Mouse (Mus musculus) forebrain, embryonic 12.5 days (tissue): ENCODE measurements around the gene Cga. TPM values are rescaled to one million over a fixed set of nuclear protein-coding genes. Genes with fewer than 3 reads are reported as not detected.
A peak's percentile ranks its signal among the peaks of the same experiment; 100 is the strongest.

Experiments used
- ATAC-seq: fragments of 200-750 bp; cut with Nextera tagmentation; 2 replicates; pipeline ENCODE4 v1.8.0; 2017; ENCODE audit warnings: moderate TSS enrichment; ENCODE audit not compliant: low FRiP score
- H3K27ac ChIP-seq: fragments of 300-500 bp; sonication (generic); 2 replicates; pipeline ENCODE4 v1.5.1; 2016; ENCODE audit warnings: mild to moderate bottlenecking
- H3K27me3 ChIP-seq: fragments of 300-500 bp; sonication (generic); 2 replicates; pipeline ENCODE4 v1.6.1; 2016; ENCODE audit warnings: mild to moderate bottlenecking
- H3K36me3 ChIP-seq: fragments of 300-500 bp; sonication (generic); replicated peaks from 2 replicates; pipeline ENCODE4 v1.6.1; 2016; ENCODE audit warnings: mild to moderate bottlenecking
- H3K4me1 ChIP-seq: fragments of 300-500 bp; sonication (generic); 2 replicates; pipeline ENCODE4 v1.6.1; 2016
- H3K4me2 ChIP-seq: fragments of 300-500 bp; sonication (generic); 2 replicates; pipeline ENCODE4 v1.6.1; 2016; ENCODE audit warnings: mild to moderate bottlenecking, moderate library complexity
- H3K4me3 ChIP-seq: fragments of 300-500 bp; sonication (generic); replicated peaks from 2 replicates; pipeline ENCODE4 v1.5.1; 2016; ENCODE audit warnings: mild to moderate bottlenecking
- H3K9ac ChIP-seq: fragments of 300-500 bp; sonication (generic); 2 replicates; pipeline ENCODE4 v1.6.1; 2016; ENCODE audit warnings: mild to moderate bottlenecking
- H3K9me3 ChIP-seq: fragments of 300-500 bp; sonication (generic); 2 replicates; pipeline ENCODE4 v1.6.1; 2016
- WGBS: fragments of 180-500 bp; shearing (Covaris S2); methylation state at CpG from one replicate; pipeline ENCODE4 v1.1.7; 2016; 5-methylcytosine and 5-hydroxymethylcytosine counted together
- polyA plus RNA-seq: library from polyadenylated mRNA; unstranded; fragments of >200 nt; fragmentation: Nextera tagmentation; extraction: Ambion mirVana; gene quantifications from 2 replicates; pipeline ENCODE4 v1.2.1, GENCODE M21; 2016

Cga gene
- polyA plus RNA-seq, 1 experiment from 2014 or later: 0.34 TPM

GRCm38 (mm10) chr4:34880921-34881650 lies 12.5 kb upstream of the Cga start:
- 88% methylated on average over 10 of the region's 10 CpGs for WGBS
- Histone ChIP-seq H3K4me1 (peaks cover 25% of the 10 kb centered on the region), H3K4me2 (peak overlapping the region; percentile 70), H3K27ac (no peak overlapping the region), H3K9ac (peak overlapping the region; percentile 100; the same call in 1 of the 2 replicates), H3K27me3 (no peaks in the 10 kb centered on the region), H3K36me3 (peaks cover 19% of the 10 kb centered on the region), H3K9me3 (no peaks in the 10 kb centered on the region), H3K4me3 (peak overlapping the region; percentile 94)
- ATAC-seq: no peak

GRCm38 (mm10) chr4:34881851-34882250 lies 11.7 kb upstream of the Cga start:
- no peak for ATAC-seq
- Histone ChIP-seq H3K4me1 (peaks cover 28% of the 10 kb centered on the region), H3K4me3 (peak overlapping the region; percentile 94), H3K36me3 (peaks cover 14% of the 10 kb centered on the region), H3K4me2 (peak overlapping the region; percentile 70), H3K9me3 (no peaks in the 10 kb centered on the region), H3K27me3 (no peaks in the 10 kb centered on the region), H3K9ac (peak overlapping the region; percentile 100), H3K27ac (peak overlapping the region; percentile 99)
- WGBS: 14% methylated on average over 4 of the region's 4 CpGs

GRCm38 (mm10) chr4:34882291-34882769 lies 11.2 kb upstream of the Cga start:
- Histone ChIP-seq H3K9ac (peak overlapping the region; percentile 100), H3K4me2 (peak overlapping the region; percentile 70), H3K27me3 (no peaks in the 10 kb centered on the region), H3K36me3 (peaks cover 9% of the 10 kb centered on the region), H3K27ac (peak overlapping the region; percentile 99), H3K9me3 (no peaks in the 10 kb centered on the region), H3K4me3 (peak overlapping the region; percentile 94), H3K4me1 (peaks cover 28% of the 10 kb centered on the region)
- peak; percentile 83 for ATAC-seq
- under 1% methylated on average over 44 of the region's 58 CpGs for WGBS

- peak; percentile 95 for ATAC-seq
- Histone ChIP-seq H3K9me3 (no peaks in the 10 kb centered on the region), H3K4me1 (peaks cover 32% of the 10 kb centered on the region)
Observed at GRCm38 (mm10) chr4:34882818-34883217, 10.8 kb upstream of the Cga start, which contains the start of gene Zfp292. Zfp292 (minus strand) TSS chr4:34882960.

DNA sequence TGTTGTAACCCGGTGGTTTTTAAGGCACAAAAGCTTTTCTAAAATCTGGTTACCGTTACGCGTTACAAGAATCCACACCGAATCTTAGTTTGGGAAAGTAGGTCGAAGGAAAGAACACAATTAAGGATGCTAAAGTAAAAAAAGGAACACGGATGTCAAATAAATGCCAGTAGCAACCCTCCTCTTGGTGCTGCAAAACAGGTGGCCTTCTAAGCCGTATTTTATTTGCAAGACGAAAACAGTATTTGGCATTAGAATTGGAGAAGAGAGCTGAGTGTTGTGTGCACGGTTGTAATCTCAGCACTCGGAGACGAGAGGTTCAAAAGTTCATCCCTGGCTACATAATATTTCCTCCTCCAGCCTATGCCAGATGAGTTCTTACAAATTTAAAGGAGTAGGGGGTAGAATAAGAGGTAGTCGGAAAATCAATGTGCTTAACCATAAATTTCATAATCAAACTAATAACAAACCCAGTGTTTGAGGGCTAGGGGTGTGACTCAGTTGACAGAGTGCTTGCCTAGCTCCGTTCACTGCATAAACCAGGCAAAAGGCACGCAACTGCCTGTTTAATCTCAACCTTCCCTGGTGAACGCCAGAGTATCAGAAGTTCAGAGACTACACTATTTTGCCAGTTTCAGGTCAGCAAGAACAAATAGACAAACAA lies 10.1 kb upstream of the Cga start:
- peak overlapping the region; percentile 100 for H3K9ac ChIP-seq
- peak overlapping the region; percentile 70 for H3K4me2 ChIP-seq
- peak overlapping the region; percentile 99 for H3K27ac ChIP-seq
- peaks cover 3% of the 10 kb centered on the region; the same call in 1 of the 2 replicates for H3K27me3 ChIP-seq
- WGBS: 51% methylated on average over 16 of the region's 16 CpGs
- H3K36me3 ChIP-seq: peaks cover 6% of the 10 kb centered on the region
- peaks cover 32% of the 10 kb centered on the region for H3K4me1 ChIP-seq
- no peaks in the 10 kb centered on the region for H3K9me3 ChIP-seq
- no peak for ATAC-seq
- peak overlapping the region; percentile 94 for H3K4me3 ChIP-seq

More at GRCm38 (mm10) chr4:34882818-34883217, 10.8 kb upstream of the Cga start, which contains the start of gene Zfp292:
- H3K27me3 ChIP-seq: no peaks in the 10 kb centered on the region
- H3K4me3 ChIP-seq: peak within 1 kb of the TSS; percentile 94
- H3K9ac ChIP-seq: peak within 1 kb of the TSS; percentile 100
- peak within 1 kb of the TSS; percentile 70 for H3K4me2 ChIP-seq
- under 1% methylated on average over 36 of the region's 44 CpGs for WGBS
- H3K27ac ChIP-seq: peak within 1 kb of the TSS; percentile 99
- peaks cover 7% of the 10 kb centered on the region for H3K36me3 ChIP-seq

GRCm38 (mm10) chr4:34885631-34886351 lies 7.8 kb upstream of the Cga start:
- 61% methylated on average over 9 of the region's 9 CpGs for WGBS
- Histone ChIP-seq H3K9ac (peak overlapping the region; percentile 84; the same call in 1 of the 2 replicates), H3K4me3 (peak overlapping the region; percentile 73), H3K4me1 (peaks cover 26% of the 10 kb centered on the region), H3K27ac (peak overlapping the region; percentile 97), H3K36me3 (no peaks in the 10 kb centered on the region), H3K27me3 (peaks cover 18% of the 10 kb centered on the region), H3K9me3 (no peaks in the 10 kb centered on the region), H3K4me2 (peak overlapping the region; percentile 80)
- no peak for ATAC-seq

- WGBS: under 1% methylated on average over 48 of the region's 48 CpGs
- Histone ChIP-seq H3K4me2 (peak overlapping the region; percentile 80), H3K9me3 (no peaks in the 10 kb centered on the region), H3K27me3 (peaks cover 27% of the 10 kb centered on the region), H3K4me3 (peak overlapping the region; percentile 73), H3K4me1 (peaks cover 19% of the 10 kb centered on the region), H3K9ac (peak overlapping the region; percentile 84), H3K27ac (peak overlapping the region; percentile 97), H3K36me3 (no peaks in the 10 kb centered on the region)
- peak; percentile 76 for ATAC-seq
Observed at GRCm38 (mm10) chr4:34886490-34887111, 7.0 kb upstream of the Cga start.

- H3K27ac ChIP-seq: peak overlapping the region; percentile 97
Observed at GRCm38 (mm10) chr4:34887295-34887694, 6.3 kb upstream of the Cga start.

GRCm38 (mm10) chr4:34889101-34889811 lies 4.3 kb upstream of the Cga start:
- H3K9me3 ChIP-seq: no peaks in the 10 kb centered on the region
- H3K4me2 ChIP-seq: no peak overlapping the region
- WGBS: 6% methylated on average over 15 of the region's 15 CpGs
- H3K36me3 ChIP-seq: no peaks in the 10 kb centered on the region
- ATAC-seq: no peak
- peaks cover 11% of the 10 kb centered on the region for H3K4me1 ChIP-seq
- H3K4me3 ChIP-seq: no peak overlapping the region
- no peak overlapping the region for H3K27ac ChIP-seq
- no peak overlapping the region for H3K9ac ChIP-seq
- peaks cover 32% of the 10 kb centered on the region for H3K27me3 ChIP-seq

More at GRCm38 (mm10) chr4:34887295-34887694, 6.3 kb upstream of the Cga start:
- H3K4me2 ChIP-seq: peak overlapping the region; percentile 80
- peak overlapping the region; percentile 73 for H3K4me3 ChIP-seq
- WGBS: 14% methylated on average over 7 of the region's 7 CpGs
- peaks cover 32% of the 10 kb centered on the region for H3K27me3 ChIP-seq
- peaks cover 16% of the 10 kb centered on the region for H3K4me1 ChIP-seq
- peak overlapping the region; percentile 84 for H3K9ac ChIP-seq
- no peaks in the 10 kb centered on the region for H3K36me3 ChIP-seq
- no peaks in the 10 kb centered on the region for H3K9me3 ChIP-seq
- no peak for ATAC-seq

GRCm38 (mm10) chr4:34889812-34890185 lies 3.8 kb upstream of the Cga start:
- H3K36me3 ChIP-seq: no peaks in the 10 kb centered on the region
- no peaks in the 10 kb centered on the region for H3K9me3 ChIP-seq
- H3K4me1 ChIP-seq: peaks cover 11% of the 10 kb centered on the region
- H3K4me2 ChIP-seq: no peak overlapping the region
- ATAC-seq: no peak
- WGBS: 14% methylated on average over 2 of the region's 2 CpGs
- no peak overlapping the region for H3K27ac ChIP-seq
- no peak overlapping the region for H3K9ac ChIP-seq
- no peak overlapping the region for H3K4me3 ChIP-seq
- H3K27me3 ChIP-seq: peaks cover 32% of the 10 kb centered on the region

- Histone ChIP-seq H3K4me2 (no peak overlapping the region), H3K27ac (no peak overlapping the region), H3K36me3 (no peaks in the 10 kb centered on the region), H3K4me1 (no peaks in the 10 kb centered on the region), H3K4me3 (no peak overlapping the region), H3K9me3 (no peaks in the 10 kb centered on the region), H3K9ac (no peak overlapping the region), H3K27me3 (0 out of 2 replicates have a peak, but pooled peaks cover 1% of the 10 kb centered on the region)
- 79% methylated on average over 2 of the region's 2 CpGs for WGBS
- ATAC-seq: no peak
Observed at GRCm38 (mm10) chr4:34898497-34898896, 4.9 kb downstream of the Cga start.
